Mouse (Mus musculus): Measurements from ENCODE around the gene Prok1.

GRCm38 (mm10) chr3:107187022-107187421 is 52.5 kb downstream of the Prok1 start:
- no peak for TF ChIP-seq CTCF (IDR thresholded peaks at IDR 0.05)
- no peak for TF ChIP-seq EP300 (IDR thresholded peaks at IDR 0.05; ENCODE audit: insufficient read depth, low read depth, low read length)

All from heart, adult 2 months (tissue).